Mouse (Mus musculus) liver, embryonic 11.5 days (tissue): ENCODE results near the gene Slc16a5. TPM values are rescaled to one million over a fixed set of nuclear protein-coding genes. Genes with fewer than 3 reads are reported as not detected.
A peak's percentile ranks its signal among the peaks of the same experiment; 100 is the strongest.

Experiments used
- ATAC-seq: fragments of 200-750 bp; cut with Nextera tagmentation; replicated peaks from 2 replicates; pipeline ENCODE4 v1.8.0; 2017; ENCODE audit warnings: moderate number of reproducible peaks, mild to moderate bottlenecking, moderate TSS enrichment, moderate library complexity; ENCODE audit not compliant: low FRiP score
- DNase-seq: peaks from one replicate; pipeline ENCODE4 v3.0.0-alpha.2; 2017; ENCODE audit warnings: low spot score
- H3K27ac ChIP-seq: fragments of 300-500 bp; sonication (generic); 2 replicates; pipeline ENCODE4 v1.5.1; 2014; ENCODE audit warnings: mild to moderate bottlenecking, low read depth, low read length, control low read depth
- H3K27me3 ChIP-seq: fragments of 300-500 bp; sonication (generic); replicated peaks from 2 replicates; pipeline ENCODE4 v1.6.1; 2014; ENCODE audit warnings: low read length, mixed read lengths; ENCODE audit not compliant: control insufficient read depth, insufficient read depth
- H3K36me3 ChIP-seq: fragments of 300-500 bp; sonication (generic); 2 replicates; pipeline ENCODE4 v1.6.1; 2014; ENCODE audit warnings: mild to moderate bottlenecking, low read length, moderate library complexity, mixed read lengths; ENCODE audit not compliant: control insufficient read depth, insufficient read depth
- H3K4me1 ChIP-seq: fragments of 300-500 bp; sonication (generic); replicated peaks from 2 replicates; pipeline ENCODE4 v1.6.1; 2014; ENCODE audit warnings: low read length, mixed read lengths; ENCODE audit not compliant: control insufficient read depth, insufficient read depth
- H3K4me2 ChIP-seq: fragments of 300-500 bp; sonication (generic); 2 replicates; pipeline ENCODE4 v1.6.1; 2014; ENCODE audit warnings: mild to moderate bottlenecking, control low read depth, moderate library complexity
- H3K4me3 ChIP-seq: fragments of 300-500 bp; sonication (generic); 2 replicates; pipeline ENCODE4 v1.5.1; 2014; ENCODE audit warnings: low read depth, low read length, control low read depth
- H3K9ac ChIP-seq: fragments of 300-500 bp; sonication (generic); 2 replicates; pipeline ENCODE4 v1.6.1; 2014; ENCODE audit warnings: low read depth, low read length, control low read depth
- H3K9me3 ChIP-seq: fragments of 300-500 bp; sonication (generic); 2 replicates; pipeline ENCODE4 v1.6.1; 2016; ENCODE audit warnings: low read length, inconsistent platforms, mixed read lengths; ENCODE audit not compliant: control insufficient read depth
- WGBS: fragments of 180-500 bp; shearing (Covaris S2); extraction: QIAGEN DNeasy Blood & Tissue Kit; methylation state at CpG from one replicate; pipeline ENCODE4 v1.1.7; 2014; 5-methylcytosine and 5-hydroxymethylcytosine counted together
- polyA plus RNA-seq: library from polyadenylated mRNA; unstranded; fragments of >200 nt; fragmentation: Nextera tagmentation; extraction: Ambion mirVana; gene quantifications from 2 replicates; pipeline ENCODE4 v1.2.1, GENCODE M21; 2014

Slc16a5 gene
- polyA plus RNA-seq, 1 experiment from 2014 or later: not detected

- Histone ChIP-seq H3K9ac (no peak overlapping the region), H3K9me3 (no peaks in the 10 kb centered on the region), H3K27ac (no peak overlapping the region; the same call in 1 of the 2 replicates), H3K4me3 (no peak overlapping the region), H3K27me3 (no peaks in the 10 kb centered on the region), H3K4me1 (no peaks in the 10 kb centered on the region), H3K4me2 (no peak overlapping the region), H3K36me3 (peaks cover 12% of the 10 kb centered on the region)
- 41% methylated on average over 20 of the region's 20 CpGs for WGBS
- DNase-seq: peak; percentile 65
- peak; percentile 69 for ATAC-seq
Measured at GRCm38 (mm10) chr11:115427482-115428331, 34.6 kb upstream of the Slc16a5 start.

DNA sequence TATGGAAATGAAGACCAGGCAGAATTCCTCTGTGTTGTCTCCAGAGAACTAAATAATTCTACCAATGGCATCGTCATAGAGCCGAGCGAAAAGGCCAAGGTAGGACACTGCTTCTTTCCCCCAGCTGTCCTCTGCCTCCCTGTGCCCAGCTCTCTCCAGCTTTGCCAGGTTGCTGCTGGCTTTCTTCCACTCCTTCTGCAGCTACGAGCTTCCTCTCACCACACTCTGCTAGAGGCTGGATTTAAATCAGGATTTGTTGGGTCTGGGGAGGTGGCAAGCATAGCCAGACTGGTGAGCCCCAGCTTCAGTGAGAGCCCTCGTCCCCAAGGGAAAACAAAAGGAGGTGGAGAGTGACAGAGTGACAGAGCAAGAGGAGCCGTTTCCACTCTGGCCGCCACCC, 33.0 kb upstream of the Slc16a5 start:
- no peak overlapping the region for H3K4me2 ChIP-seq
- 85% methylated on average over 7 of the region's 7 CpGs for WGBS

DNA sequence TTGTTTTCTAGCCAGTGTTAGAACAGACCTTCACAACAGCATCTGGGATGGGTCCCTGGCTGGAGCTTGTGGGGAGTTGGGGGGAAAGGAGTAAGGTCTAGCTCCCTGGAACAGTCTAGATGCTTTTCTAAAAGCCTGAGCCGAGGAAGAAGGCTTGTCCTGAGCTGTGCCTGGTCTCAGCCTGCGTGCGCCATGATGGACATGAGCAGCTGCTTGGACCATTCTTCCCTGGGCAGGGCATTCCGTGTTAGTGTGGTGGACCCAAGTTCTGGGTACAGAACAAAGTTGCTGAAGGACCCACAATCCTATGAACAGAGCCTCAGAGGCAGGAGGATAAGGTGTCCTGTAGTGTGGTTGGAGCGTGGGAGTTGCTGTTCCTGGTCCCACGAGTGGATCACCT, 31.7 kb upstream of the Slc16a5 start:
- Histone ChIP-seq H3K4me3 (no peak overlapping the region), H3K9ac (no peak overlapping the region), H3K27me3 (peaks cover 3% of the 10 kb centered on the region; the same call in 1 of the 2 replicates), H3K36me3 (peaks cover 10% of the 10 kb centered on the region), H3K9me3 (no peaks in the 10 kb centered on the region), H3K4me1 (no peaks in the 10 kb centered on the region), H3K4me2 (no peak overlapping the region), H3K27ac (no peak overlapping the region)
- DNase-seq (no peak), ATAC-seq (no peak)
- 93% methylated on average over 6 of the region's 6 CpGs for WGBS

More for the DNA sequence above, 33.0 kb upstream of the Slc16a5 start:
- DNase-seq (no peak), ATAC-seq (no peak)
- Histone ChIP-seq H3K9me3 (no peaks in the 10 kb centered on the region), H3K27ac (no peak overlapping the region), H3K4me3 (no peak overlapping the region), H3K9ac (no peak overlapping the region), H3K27me3 (no peaks in the 10 kb centered on the region), H3K4me1 (no peaks in the 10 kb centered on the region), H3K36me3 (peaks cover 12% of the 10 kb centered on the region)

GRCm38 (mm10) chr11:115432814-115433213, 29.5 kb upstream of the Slc16a5 start:
- ATAC-seq (no peak), DNase-seq (no peak)
- 63% methylated on average over 4 of the region's 4 CpGs for WGBS
- Histone ChIP-seq H3K27ac (no peak overlapping the region), H3K36me3 (peaks cover 8% of the 10 kb centered on the region), H3K27me3 (peaks cover 11% of the 10 kb centered on the region), H3K4me2 (no peak overlapping the region), H3K4me1 (no peaks in the 10 kb centered on the region), H3K4me3 (no peak overlapping the region), H3K9me3 (no peaks in the 10 kb centered on the region), H3K9ac (no peak overlapping the region)

- DNase-seq (no peak), ATAC-seq (no peak)
- WGBS: 81% methylated on average over 6 of the region's 6 CpGs
- Histone ChIP-seq H3K4me3 (no peak overlapping the region), H3K27ac (no peak overlapping the region), H3K4me1 (no peaks in the 10 kb centered on the region), H3K4me2 (no peak overlapping the region), H3K27me3 (peaks cover 11% of the 10 kb centered on the region), H3K9me3 (no peaks in the 10 kb centered on the region), H3K9ac (no peak overlapping the region), H3K36me3 (peaks cover 8% of the 10 kb centered on the region)
Measured at GRCm38 (mm10) chr11:115433342-115433741, 28.9 kb upstream of the Slc16a5 start.

DNA sequence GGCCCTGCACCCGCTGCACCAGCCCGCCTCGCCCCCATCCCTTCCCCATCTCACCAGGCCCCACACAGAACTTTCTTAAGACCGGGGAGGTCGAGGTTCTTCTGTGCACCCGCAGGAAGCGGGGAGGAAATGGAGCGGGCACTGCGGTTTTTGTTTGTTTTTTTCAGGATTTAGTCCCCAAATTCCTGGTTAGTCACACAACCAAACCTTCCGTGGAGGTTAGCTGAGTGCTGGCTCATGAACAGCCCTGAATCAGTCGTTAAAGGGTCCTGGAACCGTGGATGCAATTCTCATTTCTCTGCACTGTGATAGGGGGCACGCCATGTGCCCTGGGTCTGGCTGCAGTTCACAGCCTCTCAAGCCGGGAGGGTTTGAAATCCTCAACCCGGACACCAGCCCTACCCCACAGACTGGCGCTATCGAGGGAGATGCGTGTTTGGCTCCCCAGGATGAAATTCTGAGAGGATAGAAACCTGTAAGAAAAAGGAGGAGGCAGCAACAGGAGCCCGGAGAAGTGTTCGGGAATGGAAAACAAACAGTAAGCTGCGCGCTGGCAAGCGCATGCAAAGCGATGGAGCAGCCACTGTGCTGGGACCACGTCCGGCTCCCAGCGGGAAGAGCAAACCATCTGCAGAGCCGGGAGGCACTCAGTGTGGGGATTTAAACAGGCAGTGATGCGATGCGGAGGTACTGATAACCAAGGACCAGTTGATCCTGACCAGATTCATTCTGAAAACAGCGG, 26.5 kb upstream of the Slc16a5 start:
- Histone ChIP-seq H3K4me1 (no peaks in the 10 kb centered on the region), H3K27ac (no peak overlapping the region), H3K36me3 (no peaks in the 10 kb centered on the region; the same call in 1 of the 2 replicates), H3K4me3 (peak overlapping the region; percentile 24), H3K27me3 (peaks cover 11% of the 10 kb centered on the region), H3K9ac (0 out of 2 replicates have a peak overlapping the region, but pooled peaks have one; percentile 31), H3K4me2 (peak overlapping the region; percentile 57), H3K9me3 (no peaks in the 10 kb centered on the region; the same call in 1 of the 2 replicates)
- peak; percentile 56 for DNase-seq
- WGBS: 5% methylated on average over 31 of the region's 31 CpGs
- ATAC-seq: no peak

DNA sequence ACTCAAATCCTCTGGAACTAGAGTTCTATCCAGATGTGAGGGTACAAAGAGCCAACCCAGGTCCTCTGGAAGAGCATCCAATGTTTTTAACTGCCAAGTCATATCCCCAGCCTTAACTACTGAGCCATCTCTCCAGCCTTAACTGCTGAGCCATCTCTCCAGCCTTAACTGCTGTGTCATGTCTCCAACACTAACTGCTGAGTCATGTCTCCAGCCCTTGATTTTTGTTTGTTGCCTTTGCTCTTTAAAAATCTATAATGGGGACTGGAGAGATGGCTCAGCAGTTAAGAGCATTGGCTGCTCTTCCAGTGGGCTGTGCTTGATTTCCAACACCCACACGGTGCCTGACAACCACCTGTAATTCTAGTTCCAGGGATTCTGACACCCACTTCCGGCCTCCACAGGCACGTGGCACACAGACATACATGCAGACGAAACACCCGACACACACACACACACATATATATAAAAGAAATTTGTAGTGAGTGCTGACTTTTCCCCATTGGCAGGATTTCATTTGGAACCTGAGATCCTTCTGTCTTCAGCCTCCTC, 24.6 kb upstream of the Slc16a5 start:
- DNase-seq: no peak
- no peaks in the 10 kb centered on the region; the same call in 1 of the 2 replicates for H3K9me3 ChIP-seq
- no peaks in the 10 kb centered on the region for H3K36me3 ChIP-seq
- H3K27me3 ChIP-seq: peaks cover 18% of the 10 kb centered on the region
- H3K9ac ChIP-seq: no peak overlapping the region
- H3K27ac ChIP-seq: no peak overlapping the region
- ATAC-seq: no peak
- no peak overlapping the region for H3K4me3 ChIP-seq
- 75% methylated on average over 5 of the region's 5 CpGs for WGBS
- no peaks in the 10 kb centered on the region for H3K4me1 ChIP-seq
- no peak overlapping the region for H3K4me2 ChIP-seq

- ATAC-seq (no peak), DNase-seq (no peak)
- Histone ChIP-seq H3K9ac (no peak overlapping the region), H3K27ac (no peak overlapping the region), H3K9me3 (no peaks in the 10 kb centered on the region; the same call in 1 of the 2 replicates), H3K27me3 (peaks cover 18% of the 10 kb centered on the region), H3K4me3 (no peak overlapping the region), H3K4me1 (no peaks in the 10 kb centered on the region), H3K36me3 (no peaks in the 10 kb centered on the region), H3K4me2 (no peak overlapping the region)
- 77% methylated on average over 3 of the region's 3 CpGs for WGBS
Measured at GRCm38 (mm10) chr11:115439326-115439725, 22.9 kb upstream of the Slc16a5 start.
